Mouse (Mus musculus) hindbrain, embryonic 16.5 days (tissue): ENCODE data around the gene Acot11. TPM values are rescaled to one million over a fixed set of nuclear protein-coding genes. Genes with fewer than 3 reads are reported as not detected.
A peak's percentile ranks its signal among the peaks of the same experiment; 100 is the strongest.
"Not testable (repeated sequence)": the region's sequence is repeated elsewhere in the genome, so short reads cannot be mapped to it uniquely, and the experiment has no call there.

Experiments used
- ATAC-seq: fragments of 200-750 bp; cut with Nextera tagmentation; 2 replicates; pipeline ENCODE4 v1.8.0; 2017; ENCODE audit warnings: moderate TSS enrichment, moderate library complexity
- H3K27ac ChIP-seq: fragments of 300-500 bp; sonication (generic); 2 replicates; pipeline ENCODE4 v1.5.1; 2014; ENCODE audit warnings: low read depth, mild to moderate bottlenecking, control low read depth, low read length, moderate library complexity
- H3K27me3 ChIP-seq: fragments of 300-500 bp; sonication (generic); replicated peaks from 2 replicates; pipeline ENCODE4 v1.6.1; 2014; ENCODE audit warnings: low read length; ENCODE audit not compliant: control insufficient read depth, insufficient read depth
- H3K36me3 ChIP-seq: fragments of 300-500 bp; sonication (generic); 2 replicates; pipeline ENCODE4 v1.6.1; 2014; ENCODE audit warnings: mild to moderate bottlenecking, low read length, moderate library complexity, mixed read lengths; ENCODE audit not compliant: control insufficient read depth, insufficient read depth
- H3K4me1 ChIP-seq: fragments of 300-500 bp; sonication (generic); 2 replicates; pipeline ENCODE4 v1.6.1; 2014; ENCODE audit warnings: low read depth, low read length; ENCODE audit not compliant: control insufficient read depth, insufficient read depth
- H3K4me2 ChIP-seq: fragments of 300-500 bp; sonication (generic); 2 replicates; pipeline ENCODE4 v1.6.1; 2014; ENCODE audit warnings: mild to moderate bottlenecking, low read length, control low read depth, moderate library complexity
- H3K4me3 ChIP-seq: fragments of 300-500 bp; sonication (generic); 2 replicates; pipeline ENCODE4 v1.5.1; 2014; ENCODE audit warnings: mild to moderate bottlenecking, low read length, control low read depth, moderate library complexity
- H3K9ac ChIP-seq: fragments of 300-500 bp; sonication (generic); 2 replicates; pipeline ENCODE4 v1.6.1; 2014; ENCODE audit warnings: low read depth, mild to moderate bottlenecking, control low read depth, low read length, moderate library complexity
- H3K9me3 ChIP-seq: fragments of 300-500 bp; sonication (generic); 2 replicates; pipeline ENCODE4 v1.6.1; 2014; ENCODE audit warnings: mild to moderate bottlenecking, low read length, moderate library complexity; ENCODE audit not compliant: control insufficient read depth
- WGBS: fragments of 180-500 bp; shearing (Covaris S2); extraction: QIAGEN DNeasy Blood & Tissue Kit; methylation state at CpG from one replicate; pipeline ENCODE4 v1.1.7; 2014; 5-methylcytosine and 5-hydroxymethylcytosine counted together
- polyA plus RNA-seq: library from polyadenylated mRNA; unstranded; fragments of >200 nt; fragmentation: Nextera tagmentation; extraction: Ambion mirVana; gene quantifications from 2 replicates; pipeline ENCODE4 v1.2.1, GENCODE M21; 2015

Acot11 gene
- polyA plus RNA-seq, 1 experiment from 2014 or later: 2.7 TPM

- H3K27ac ChIP-seq: no peak overlapping the region
- peak overlapping the region; percentile 18 for H3K4me2 ChIP-seq
- H3K9me3 ChIP-seq: no peaks in the 10 kb centered on the region
- H3K27me3 ChIP-seq: peaks cover 6% of the 10 kb centered on the region; the same call in 1 of the 2 replicates
- peak; percentile 77 for ATAC-seq
- H3K36me3 ChIP-seq: no peaks in the 10 kb centered on the region
- no peak overlapping the region for H3K4me3 ChIP-seq
- no peak overlapping the region; the same call in 1 of the 2 replicates for H3K9ac ChIP-seq
- H3K4me1 ChIP-seq: peaks cover 5% of the 10 kb centered on the region; the same call in 1 of the 2 replicates
- 6% methylated on average over 15 of the region's 15 CpGs for whole genome bisulfite sequencing
Measured at GRCm38 (mm10) chr4:106799772-106800336, 4.9 kb downstream of the Acot11 start.

- WGBS: 64% methylated on average over 10 of the region's 10 CpGs
- Histone ChIP-seq H3K9me3 (no peaks in the 10 kb centered on the region), H3K4me2 (peak overlapping the region; percentile 18), H3K27ac (no peak overlapping the region), H3K9ac (no peak overlapping the region), H3K4me1 (no peaks in the 10 kb centered on the region), H3K36me3 (no peaks in the 10 kb centered on the region), H3K4me3 (no peak overlapping the region), H3K27me3 (peaks cover 2% of the 10 kb centered on the region; the same call in 1 of the 2 replicates)
- no peak for ATAC-seq
Measured at GRCm38 (mm10) chr4:106798908-106799546, 5.8 kb downstream of the Acot11 start.

- no peaks in the 10 kb centered on the region for H3K4me1 ChIP-seq
- no peaks in the 10 kb centered on the region for H3K9me3 ChIP-seq
- H3K4me2 ChIP-seq: no peak overlapping the region
- no peaks in the 10 kb centered on the region for H3K27me3 ChIP-seq
- 93% methylated on average over 2 of the region's 2 CpGs for WGBS
- H3K9ac ChIP-seq: no peak overlapping the region
- no peaks in the 10 kb centered on the region for H3K36me3 ChIP-seq
- no peak overlapping the region for H3K4me3 ChIP-seq
- ATAC-seq: no peak
- no peak overlapping the region for H3K27ac ChIP-seq
Measured at GRCm38 (mm10) chr4:106795289-106795688, 9.5 kb downstream of the Acot11 start.

DNA sequence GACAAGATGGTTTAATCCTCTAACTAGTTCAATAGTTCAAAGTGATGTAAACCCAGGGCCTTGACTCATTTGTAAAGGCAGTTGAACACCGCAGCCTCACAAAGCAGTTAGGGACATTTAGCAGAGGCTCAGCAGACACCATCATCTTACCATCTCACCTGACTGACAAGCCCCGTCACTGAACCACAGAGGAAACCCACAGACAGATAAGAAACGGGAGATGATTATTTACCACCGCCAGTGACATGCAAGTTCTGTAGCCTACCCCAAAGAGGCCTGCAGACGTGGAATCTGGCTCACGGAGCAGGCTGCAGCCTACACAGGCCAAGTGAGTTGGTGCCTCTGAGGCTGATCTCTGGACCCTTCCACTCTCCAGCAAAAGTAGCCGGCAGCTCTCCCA is 10.6 kb downstream of the Acot11 start:
- WGBS: 96% methylated on average over 7 of the region's 7 CpGs
- H3K27me3 ChIP-seq: no peaks in the 10 kb centered on the region
- no peak overlapping the region for H3K4me2 ChIP-seq
- H3K36me3 ChIP-seq: no peaks in the 10 kb centered on the region
- H3K9ac ChIP-seq: no peak overlapping the region
- H3K27ac ChIP-seq: no peak overlapping the region
- no peaks in the 10 kb centered on the region for H3K4me1 ChIP-seq
- H3K9me3 ChIP-seq: no peaks in the 10 kb centered on the region
- ATAC-seq: no peak
- no peak overlapping the region for H3K4me3 ChIP-seq

DNA sequence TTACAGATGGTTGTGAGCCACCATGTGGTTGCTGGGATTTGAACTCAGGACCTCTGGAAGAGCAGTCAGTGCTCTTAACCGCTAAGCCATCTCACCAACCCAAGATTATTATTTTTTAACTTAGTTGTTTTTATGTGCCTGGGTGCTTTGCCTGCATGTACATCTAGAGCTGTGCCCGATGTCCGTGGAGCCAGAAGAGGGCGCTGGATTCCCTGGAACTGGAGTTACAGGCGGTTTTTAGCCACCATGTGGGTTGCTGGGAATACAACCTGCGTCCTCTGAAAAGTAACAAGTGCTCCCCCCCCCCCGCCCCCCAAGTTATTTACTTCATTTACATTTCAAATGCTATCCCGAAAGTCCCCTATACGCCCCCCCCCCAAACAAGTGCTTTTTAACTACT is 11.0 kb downstream of the Acot11 start:
- ATAC-seq, H3K9ac ChIP-seq, H3K4me2 ChIP-seq, H3K9me3 ChIP-seq, H3K36me3 ChIP-seq, H3K27me3 ChIP-seq, H3K4me3 ChIP-seq, H3K27ac ChIP-seq, H3K4me1 ChIP-seq: not testable (repeated sequence)
- 93% methylated on average over 9 of the region's 9 CpGs for WGBS

DNA sequence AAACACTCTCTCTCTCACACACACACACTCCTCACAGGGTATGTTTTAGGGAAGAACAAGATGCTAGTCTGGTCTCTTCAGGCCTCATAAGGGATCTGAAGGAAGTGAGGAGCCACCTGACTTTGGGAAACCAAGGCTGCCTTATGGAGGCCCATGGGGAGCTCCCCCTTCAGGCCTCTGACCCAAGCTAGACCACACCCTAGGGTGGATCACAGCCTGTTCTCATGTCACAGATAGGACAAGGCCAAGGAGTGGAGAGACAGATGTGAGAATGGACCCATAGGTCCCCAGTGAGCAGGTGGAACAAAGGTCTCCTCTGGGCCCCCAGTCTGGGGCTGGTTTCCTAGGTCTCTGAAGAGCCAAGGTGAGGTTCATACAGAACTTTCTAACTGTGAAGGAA is 12.5 kb downstream of the Acot11 start:
- ATAC-seq: no peak
- Histone ChIP-seq H3K27me3 (no peaks in the 10 kb centered on the region), H3K9me3 (no peaks in the 10 kb centered on the region)

GRCm38 (mm10) chr4:106790938-106791337 is 13.9 kb downstream of the Acot11 start:
- Histone ChIP-seq H3K4me2 (no peak overlapping the region), H3K9ac (no peak overlapping the region), H3K9me3 (no peaks in the 10 kb centered on the region), H3K4me1 (peaks cover 15% of the 10 kb centered on the region), H3K4me3 (no peak overlapping the region), H3K27ac (no peak overlapping the region), H3K27me3 (no peaks in the 10 kb centered on the region), H3K36me3 (no peaks in the 10 kb centered on the region)
- ATAC-seq: no peak
- 84% methylated on average over 1 of the region's 1 CpGs for WGBS

More for the DNA sequence above, 12.5 kb downstream of the Acot11 start:
- H3K27ac ChIP-seq: no peak overlapping the region
- H3K4me2 ChIP-seq: no peak overlapping the region
- H3K4me3 ChIP-seq: no peak overlapping the region
- H3K36me3 ChIP-seq: no peaks in the 10 kb centered on the region
- peaks cover 4% of the 10 kb centered on the region; the same call in 1 of the 2 replicates for H3K4me1 ChIP-seq
- no peak overlapping the region for H3K9ac ChIP-seq

DNA sequence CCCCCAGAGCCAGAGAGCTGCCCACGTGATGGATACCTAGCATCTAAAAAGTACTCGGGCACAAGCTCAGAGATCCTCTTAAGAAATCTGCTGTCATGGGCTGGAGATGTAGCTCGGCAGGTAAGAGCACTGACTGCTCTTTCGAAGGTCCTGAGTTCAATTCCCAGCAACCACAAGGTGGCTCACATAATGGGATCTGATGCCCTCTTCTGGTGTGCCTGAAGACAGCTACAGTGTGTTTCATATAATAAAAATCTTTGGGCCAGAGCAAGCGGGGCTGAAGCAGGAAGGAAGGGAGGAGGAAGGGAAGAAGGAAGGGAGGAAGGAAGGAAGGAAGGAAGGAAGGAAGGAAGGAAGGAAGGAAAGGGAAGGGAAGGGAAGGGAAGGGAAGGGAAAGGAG is 14.6 kb downstream of the Acot11 start:
- H3K4me1 ChIP-seq: peaks cover 22% of the 10 kb centered on the region
- not testable (repeated sequence) for H3K27me3 ChIP-seq, H3K4me2 ChIP-seq, ATAC-seq, H3K9ac ChIP-seq, H3K36me3 ChIP-seq, H3K27ac ChIP-seq, H3K4me3 ChIP-seq, H3K9me3 ChIP-seq
- 83% methylated on average over 5 of the region's 5 CpGs for WGBS

- no peak for ATAC-seq
- H3K9ac ChIP-seq: no peak overlapping the region
- no peak overlapping the region for H3K27ac ChIP-seq
- H3K9me3 ChIP-seq: no peaks in the 10 kb centered on the region
- H3K27me3 ChIP-seq: no peaks in the 10 kb centered on the region
- peaks cover 25% of the 10 kb centered on the region for H3K4me1 ChIP-seq
- H3K36me3 ChIP-seq: no peaks in the 10 kb centered on the region
- no peak overlapping the region for H3K4me2 ChIP-seq
- H3K4me3 ChIP-seq: no peak overlapping the region
- 60% methylated on average over 9 of the region's 9 CpGs for WGBS
Measured at GRCm38 (mm10) chr4:106789705-106790104, 15.1 kb downstream of the Acot11 start.
